Mouse (Mus musculus) limb, embryonic 11.5 days (tissue): ENCODE measurements around the gene Suds3. TPM values are rescaled to one million over a fixed set of nuclear protein-coding genes. Genes with fewer than 3 reads are reported as not detected.

Experiments
- ATAC-seq: fragments of 200-750 bp; cut with Nextera tagmentation; 2 replicates; pipeline ENCODE4 v1.8.0; 2017; ENCODE audit warnings: low read depth; ENCODE audit not compliant: insufficient number of reproducible peaks, low FRiP score, low TSS enrichment
- DNase-seq: peaks from one replicate; pipeline ENCODE4 v3.0.0-alpha.2; 2015; ENCODE audit warnings: low spot score
- H3K27ac ChIP-seq: fragments of 300-500 bp; sonication (generic); replicated peaks from 2 replicates; pipeline ENCODE4 v1.5.1; 2014; ENCODE audit warnings: low read depth, mild to moderate bottlenecking, low read length
- H3K27me3 ChIP-seq: fragments of 300-500 bp; sonication (generic); 2 replicates; pipeline ENCODE4 v1.6.1; 2014; ENCODE audit warnings: mild to moderate bottlenecking, low read length, mixed read lengths; ENCODE audit not compliant: control insufficient read depth, insufficient read depth
- H3K36me3 ChIP-seq: fragments of 300-500 bp; sonication (generic); 2 replicates; pipeline ENCODE4 v1.6.1; 2014; ENCODE audit warnings: mild to moderate bottlenecking, low read length, moderate library complexity, mixed read lengths; ENCODE audit not compliant: control insufficient read depth, insufficient read depth
- H3K4me1 ChIP-seq: fragments of 300-500 bp; sonication (generic); 2 replicates; pipeline ENCODE4 v1.6.1; 2014; ENCODE audit warnings: low read length, mixed read lengths; ENCODE audit not compliant: control insufficient read depth, insufficient read depth
- H3K4me2 ChIP-seq: fragments of 300-500 bp; sonication (generic); 2 replicates; pipeline ENCODE4 v1.6.1; 2014; ENCODE audit warnings: low read depth, mild to moderate bottlenecking, moderate library complexity; ENCODE audit not compliant: severe bottlenecking
- H3K4me3 ChIP-seq: fragments of 300-500 bp; sonication (generic); 2 replicates; pipeline ENCODE4 v1.5.1; 2014; ENCODE audit warnings: low read depth, low read length
- H3K9ac ChIP-seq: fragments of 300-500 bp; sonication (generic); 2 replicates; pipeline ENCODE4 v1.6.1; 2014; ENCODE audit warnings: mild to moderate bottlenecking, low read length
- H3K9me3 ChIP-seq: fragments of 300-500 bp; sonication (generic); 2 replicates; pipeline ENCODE4 v1.6.1; 2016; ENCODE audit warnings: low read length; ENCODE audit not compliant: control insufficient read depth
- WGBS: fragments of 180-500 bp; shearing (Covaris S2); extraction: QIAGEN DNeasy Blood & Tissue Kit; methylation state at CpG from one replicate; pipeline ENCODE4 v1.1.7; 2014; 5-methylcytosine and 5-hydroxymethylcytosine counted together
- polyA plus RNA-seq: library from polyadenylated mRNA; unstranded; fragments of >200 nt; fragmentation: Nextera tagmentation; extraction: Ambion mirVana; gene quantifications from 2 replicates; pipeline ENCODE4 v1.2.1, GENCODE M21; 2014

The Suds3 gene
- polyA plus RNA-seq, 1 experiment from 2014 or later, result 54.0 TPM

DNA sequence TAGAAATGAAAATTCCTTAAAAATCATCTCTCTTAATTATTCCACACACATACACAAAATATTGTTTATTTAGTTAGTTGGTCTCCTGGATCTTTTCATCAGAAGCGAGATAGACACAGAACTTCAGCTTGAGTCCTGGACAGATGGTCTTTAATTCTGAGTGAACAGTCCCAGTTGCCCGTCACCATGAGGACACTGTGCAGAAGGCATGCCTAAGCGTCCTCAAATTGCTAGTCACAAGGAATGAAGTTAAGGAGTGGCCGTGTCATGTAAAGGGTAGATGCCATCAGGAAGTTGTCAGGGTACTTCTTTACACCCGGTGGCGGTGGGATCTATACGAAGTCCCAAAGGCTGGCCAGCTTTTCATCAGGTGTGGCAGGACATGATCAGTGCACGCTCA is 23.9 kb upstream of the Suds3 start:
- Histone ChIP-seq H3K4me3 (no peak overlapping the region), H3K9ac (no peak overlapping the region), H3K36me3 (no peaks in the 10 kb centered on the region), H3K27me3 (no peaks in the 10 kb centered on the region), H3K4me1 (peaks cover 10% of the 10 kb centered on the region; the same call in 1 of the 2 replicates), H3K27ac (no peak overlapping the region), H3K4me2 (no peak overlapping the region), H3K9me3 (no peaks in the 10 kb centered on the region)
- 72% methylated on average over 8 of the region's 8 CpGs for WGBS
- DNase-seq (no peak), ATAC-seq (no peak)

DNA sequence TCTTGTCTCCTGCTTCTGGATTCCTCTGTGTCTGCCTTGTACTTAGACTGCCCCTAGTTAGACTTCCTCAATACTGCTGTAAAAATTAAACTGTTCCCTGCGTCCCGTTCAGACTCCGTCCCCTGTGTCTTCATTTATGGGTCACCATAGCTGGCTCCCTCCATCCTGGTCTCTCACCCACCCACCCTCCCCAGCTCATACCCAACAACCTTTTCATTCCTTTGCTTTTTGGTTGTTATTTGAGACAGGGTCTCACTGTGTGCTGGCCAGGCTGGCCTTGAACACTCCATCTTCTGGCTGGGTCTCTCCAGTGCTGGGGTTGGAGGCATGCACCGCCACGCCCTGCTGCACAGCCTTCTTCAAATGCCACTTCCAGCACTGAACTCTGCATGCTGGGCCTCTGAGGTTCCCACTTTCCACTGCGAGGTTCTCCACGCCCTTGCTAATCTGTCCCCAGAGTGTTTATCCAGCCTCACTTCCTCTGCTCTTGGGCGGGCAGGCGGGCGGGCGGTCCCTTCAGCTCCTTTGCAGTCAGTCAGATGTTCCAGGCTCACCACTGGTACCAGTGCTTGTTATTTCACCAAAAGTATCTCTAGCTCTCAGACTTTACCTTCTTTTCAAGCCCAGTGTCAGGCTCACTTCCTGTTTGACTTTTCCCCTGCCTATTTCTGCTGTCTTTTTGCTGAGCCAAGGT is 22.5 kb upstream of the Suds3 start:
- WGBS, result 79% methylated on average over 11 of the region's 11 CpGs
- no peak for DNase-seq

DNA sequence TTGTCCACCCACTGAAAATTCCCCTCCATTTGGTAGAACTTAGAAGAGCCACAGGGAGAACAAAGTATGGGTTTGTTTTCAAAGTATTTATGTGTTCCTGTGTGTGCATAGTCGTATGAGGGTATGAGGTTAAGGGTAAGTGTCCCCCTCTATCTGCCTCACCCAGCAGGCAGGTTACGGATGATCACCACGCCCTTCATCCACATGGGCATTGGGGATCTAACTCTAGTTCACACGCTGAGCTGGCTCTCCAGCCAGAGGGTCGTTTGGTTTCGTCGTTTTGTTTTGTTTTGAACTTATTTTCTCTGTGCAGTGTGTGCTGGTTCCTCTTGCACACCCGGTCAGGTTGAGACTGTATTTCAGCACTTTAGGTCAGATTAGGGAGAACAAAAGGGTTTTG is 21.7 kb upstream of the Suds3 start:
- no peaks in the 10 kb centered on the region for H3K36me3 ChIP-seq
- no peak overlapping the region for H3K9ac ChIP-seq
- 81% methylated on average over 8 of the region's 8 CpGs for WGBS
- no peaks in the 10 kb centered on the region for H3K9me3 ChIP-seq
- H3K4me3 ChIP-seq, result no peak overlapping the region
- H3K4me1 ChIP-seq, result peaks cover 10% of the 10 kb centered on the region; the same call in 1 of the 2 replicates
- no peak overlapping the region for H3K27ac ChIP-seq
- H3K27me3 ChIP-seq, result no peaks in the 10 kb centered on the region
- ATAC-seq (no peak), DNase-seq (no peak)
- no peak overlapping the region for H3K4me2 ChIP-seq

More for the DNA sequence above, 22.5 kb upstream of the Suds3 start:
- Histone ChIP-seq H3K27me3 (no peaks in the 10 kb centered on the region), H3K9me3 (no peaks in the 10 kb centered on the region), H3K36me3 (no peaks in the 10 kb centered on the region), H3K4me1 (peaks cover 10% of the 10 kb centered on the region; the same call in 1 of the 2 replicates), H3K9ac (no peak overlapping the region), H3K4me2 (no peak overlapping the region), H3K4me3 (no peak overlapping the region), H3K27ac (no peak overlapping the region)
- no peak for ATAC-seq

DNA sequence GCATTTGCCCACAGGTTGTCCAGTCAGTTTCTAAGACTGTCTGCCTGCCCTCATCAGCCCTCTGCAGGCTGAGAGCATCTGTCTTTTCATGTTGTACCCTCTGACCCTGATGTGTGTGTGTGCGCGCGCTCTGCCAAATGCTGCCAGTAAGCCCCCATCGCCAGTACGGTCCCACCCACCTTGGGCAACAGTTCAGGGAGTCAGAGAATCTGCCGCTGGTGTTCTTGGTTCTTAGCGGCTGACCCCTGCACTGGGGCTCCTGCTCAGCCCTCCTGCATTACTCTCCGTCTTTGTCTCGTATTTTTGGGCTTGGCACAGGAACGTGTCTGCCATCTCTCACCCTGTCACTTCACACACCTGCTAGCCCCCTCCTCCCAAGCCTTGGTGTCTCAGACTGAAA is 21.1 kb upstream of the Suds3 start:
- Histone ChIP-seq H3K4me1 (peaks cover 10% of the 10 kb centered on the region; the same call in 1 of the 2 replicates), H3K9me3 (no peaks in the 10 kb centered on the region), H3K4me3 (no peak overlapping the region), H3K27me3 (no peaks in the 10 kb centered on the region), H3K4me2 (no peak overlapping the region), H3K27ac (no peak overlapping the region), H3K9ac (no peak overlapping the region), H3K36me3 (no peaks in the 10 kb centered on the region)
- no peak for DNase-seq
- 51% methylated on average over 10 of the region's 10 CpGs for WGBS
- ATAC-seq, result no peak

DNA sequence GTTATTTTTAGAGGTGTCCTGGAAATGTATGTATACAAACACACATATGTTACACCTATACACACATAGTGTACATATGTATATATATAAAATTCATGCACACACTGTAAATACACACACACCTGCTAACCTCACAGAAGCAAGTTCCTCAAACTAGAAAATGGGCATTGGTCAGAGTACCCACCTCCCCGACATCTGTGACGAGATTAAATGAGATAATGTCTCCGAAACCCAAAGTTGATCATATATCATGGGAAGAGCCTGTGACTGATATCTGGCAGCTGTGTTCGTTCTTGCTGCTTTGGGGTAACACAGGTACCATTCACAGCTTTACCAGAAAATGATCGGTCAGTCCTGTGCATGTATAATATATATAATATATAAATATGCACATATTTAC is 20.7 kb upstream of the Suds3 start:
- H3K4me2 ChIP-seq, result no peak overlapping the region
- H3K27ac ChIP-seq, result no peak overlapping the region
- peaks cover 10% of the 10 kb centered on the region; the same call in 1 of the 2 replicates for H3K4me1 ChIP-seq
- no peaks in the 10 kb centered on the region for H3K36me3 ChIP-seq
- DNase-seq (no peak), ATAC-seq (no peak)
- no peaks in the 10 kb centered on the region for H3K27me3 ChIP-seq
- 83% methylated on average over 5 of the region's 5 CpGs for WGBS
- no peak overlapping the region for H3K9ac ChIP-seq
- no peaks in the 10 kb centered on the region for H3K9me3 ChIP-seq
- H3K4me3 ChIP-seq, result no peak overlapping the region

DNA sequence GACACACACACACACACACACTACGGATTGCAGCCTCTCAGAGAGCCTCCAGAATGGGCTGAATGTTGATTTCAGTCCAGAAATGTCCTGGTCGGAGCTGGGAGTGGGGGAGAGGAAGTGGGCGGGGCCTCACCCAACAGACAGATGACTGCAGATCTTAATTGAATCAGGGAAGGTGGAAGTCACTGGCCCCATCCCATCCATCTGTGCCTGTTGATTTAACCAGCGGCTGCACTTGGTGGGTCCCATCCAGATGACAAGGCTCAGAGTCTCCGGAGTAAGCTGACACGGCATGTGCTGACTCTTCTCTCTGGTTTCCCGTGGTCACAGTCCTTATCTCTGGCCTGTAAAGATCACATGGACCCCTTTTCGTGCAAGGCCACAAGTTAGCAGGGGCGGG is 20.0 kb upstream of the Suds3 start:
- no peak overlapping the region for H3K4me3 ChIP-seq
- DNase-seq (peak; percentile 42), ATAC-seq (no peak)
- H3K4me1 ChIP-seq, result peaks cover 10% of the 10 kb centered on the region; the same call in 1 of the 2 replicates
- H3K27ac ChIP-seq, result no peak overlapping the region
- no peaks in the 10 kb centered on the region for H3K36me3 ChIP-seq
- no peaks in the 10 kb centered on the region for H3K9me3 ChIP-seq
- WGBS, result 12% methylated on average over 9 of the region's 9 CpGs
- 0 out of 2 replicates have a peak overlapping the region, but pooled peaks have one; percentile 17 for H3K9ac ChIP-seq
- H3K27me3 ChIP-seq, result no peaks in the 10 kb centered on the region
- peak overlapping the region; percentile 29; the same call in 1 of the 2 replicates for H3K4me2 ChIP-seq

DNA sequence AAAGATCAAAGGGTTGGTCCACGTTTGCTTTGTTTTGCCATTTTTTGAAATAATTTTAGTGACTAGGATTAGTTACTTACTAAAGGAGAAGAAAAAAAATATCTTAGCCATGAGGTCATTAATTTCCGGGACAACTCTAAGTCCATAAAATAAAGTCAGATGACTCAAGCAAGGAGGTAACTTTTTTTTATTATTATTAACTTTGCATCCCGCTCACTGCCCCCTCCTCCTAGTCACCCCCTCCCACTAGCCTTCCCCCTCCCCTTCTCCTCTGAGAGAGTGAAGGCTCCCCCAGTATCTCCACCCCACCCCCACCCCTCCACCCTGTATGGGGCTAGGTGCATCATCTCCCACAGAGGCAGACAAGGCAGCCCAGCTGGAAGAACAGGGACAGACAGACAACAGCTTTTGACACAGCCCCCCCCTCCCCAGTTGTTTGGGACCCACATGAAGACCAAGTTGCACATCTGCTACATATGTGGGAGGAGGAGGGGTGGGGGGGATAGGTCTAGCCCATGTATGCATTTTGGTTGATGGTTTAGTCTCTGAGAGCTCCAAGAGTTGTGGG is 19.1 kb upstream of the Suds3 start:
- peaks cover 10% of the 10 kb centered on the region; the same call in 1 of the 2 replicates for H3K4me1 ChIP-seq
- WGBS, result 62% methylated on average over 3 of the region's 3 CpGs
- H3K4me2 ChIP-seq, result no peak overlapping the region
- H3K9me3 ChIP-seq, result no peaks in the 10 kb centered on the region
- DNase-seq (no peak), ATAC-seq (no peak)
- H3K9ac ChIP-seq, result no peak overlapping the region
- no peak overlapping the region for H3K4me3 ChIP-seq
- no peaks in the 10 kb centered on the region for H3K27me3 ChIP-seq
- H3K36me3 ChIP-seq, result no peaks in the 10 kb centered on the region
- no peak overlapping the region for H3K27ac ChIP-seq

DNA sequence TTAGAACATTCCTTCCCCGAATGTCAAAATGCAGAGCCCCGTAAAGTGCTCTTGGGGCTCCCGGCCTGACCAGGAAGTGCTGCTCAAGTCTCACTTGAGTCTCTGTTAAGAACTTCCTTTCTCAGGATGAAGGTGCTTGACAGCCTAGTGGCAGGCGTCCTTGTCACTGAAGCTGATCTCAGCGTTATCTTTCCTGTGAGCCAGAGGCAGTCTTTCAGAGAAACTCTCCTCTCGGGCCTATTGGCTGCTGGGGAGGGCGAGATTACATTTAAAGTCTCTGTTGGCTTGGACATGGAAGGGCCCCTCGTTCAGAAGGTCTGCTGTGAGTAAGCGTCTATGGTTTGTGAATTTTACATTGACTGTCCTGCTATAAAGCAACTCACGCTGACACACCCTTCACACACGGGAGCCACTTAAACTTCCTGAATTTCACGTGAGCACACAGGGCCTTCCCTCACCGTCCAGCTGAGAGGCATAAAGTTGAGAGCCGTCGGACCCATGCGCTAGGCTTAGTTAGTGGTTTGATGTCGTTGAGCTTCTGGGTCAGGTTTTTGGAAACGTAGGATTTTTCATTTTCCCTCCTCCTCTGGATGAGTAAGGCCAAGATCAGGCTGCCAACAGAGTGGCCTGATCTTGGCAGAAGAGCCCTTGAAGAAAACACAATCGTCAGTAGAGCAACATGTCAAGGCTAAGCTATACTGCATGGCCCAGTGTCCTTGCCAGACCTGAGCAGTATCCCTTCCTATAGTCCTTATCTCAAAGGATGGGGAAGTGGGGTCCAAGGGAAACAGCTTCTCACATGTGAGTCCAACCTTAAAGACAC is 18.4 kb upstream of the Suds3 start:
- Histone ChIP-seq H3K27me3 (no peaks in the 10 kb centered on the region), H3K27ac (no peak overlapping the region), H3K9me3 (no peaks in the 10 kb centered on the region), H3K4me3 (no peak overlapping the region), H3K36me3 (no peaks in the 10 kb centered on the region), H3K9ac (no peak overlapping the region), H3K4me2 (no peak overlapping the region), H3K4me1 (peaks cover 10% of the 10 kb centered on the region; the same call in 1 of the 2 replicates)
- DNase-seq, result no peak
- no peak for ATAC-seq
- 69% methylated on average over 19 of the region's 19 CpGs for WGBS
